Mouse (Mus musculus) embryonic facial prominence, embryonic 15.5 days (tissue): ENCODE data around the gene Treh. TPM values are rescaled to one million over a fixed set of nuclear protein-coding genes. Genes with fewer than 3 reads are reported as not detected.

ENCODE experiments used
- ATAC-seq: fragments of 200-750 bp; cut with Nextera tagmentation; 2 replicates; pipeline ENCODE4 v1.8.0; 2017; ENCODE audit warnings: low read depth, moderate TSS enrichment; ENCODE audit not compliant: insufficient number of reproducible peaks, low FRiP score, low TSS enrichment
- H3K27ac ChIP-seq: fragments of 300-500 bp; sonication (generic); replicated peaks from 2 replicates; pipeline ENCODE4 v1.5.1; 2015; ENCODE audit warnings: mild to moderate bottlenecking, inconsistent platforms
- H3K27me3 ChIP-seq: fragments of 300-500 bp; sonication (generic); 2 replicates; pipeline ENCODE4 v1.6.1; 2015; ENCODE audit warnings: inconsistent platforms
- H3K36me3 ChIP-seq: fragments of 300-500 bp; sonication (generic); 2 replicates; pipeline ENCODE4 v1.6.1; 2015; ENCODE audit warnings: mild to moderate bottlenecking, inconsistent platforms
- H3K4me1 ChIP-seq: fragments of 300-500 bp; sonication (generic); 2 replicates; pipeline ENCODE4 v1.6.1; 2015; ENCODE audit warnings: inconsistent platforms
- H3K4me2 ChIP-seq: fragments of 300-500 bp; sonication (generic); replicated peaks from 2 replicates; pipeline ENCODE4 v1.6.1; 2015; ENCODE audit warnings: mild to moderate bottlenecking, inconsistent platforms
- H3K4me3 ChIP-seq: fragments of 300-500 bp; sonication (generic); replicated peaks from 2 replicates; pipeline ENCODE4 v1.5.1; 2015; ENCODE audit warnings: mild to moderate bottlenecking, inconsistent platforms
- H3K9ac ChIP-seq: fragments of 300-500 bp; sonication (generic); 2 replicates; pipeline ENCODE4 v1.6.1; 2015; ENCODE audit warnings: inconsistent platforms
- H3K9me3 ChIP-seq: fragments of 300-500 bp; sonication (generic); replicated peaks from 2 replicates; pipeline ENCODE4 v1.6.1; 2016; ENCODE audit warnings: inconsistent platforms
- WGBS: fragments of 180-500 bp; shearing (Covaris S2); methylation state at CpG from one replicate; pipeline ENCODE4 v1.1.7; 2015; 5-methylcytosine and 5-hydroxymethylcytosine counted together
- polyA plus RNA-seq: library from polyadenylated mRNA; unstranded; fragments of >200 nt; fragmentation: Nextera tagmentation; extraction: Ambion mirVana; gene quantifications from 2 replicates; pipeline ENCODE4 v1.2.1, GENCODE M21; 2015

Treh gene
- polyA plus RNA-seq, 1 experiment from 2014 or later, result not detected

DNA sequence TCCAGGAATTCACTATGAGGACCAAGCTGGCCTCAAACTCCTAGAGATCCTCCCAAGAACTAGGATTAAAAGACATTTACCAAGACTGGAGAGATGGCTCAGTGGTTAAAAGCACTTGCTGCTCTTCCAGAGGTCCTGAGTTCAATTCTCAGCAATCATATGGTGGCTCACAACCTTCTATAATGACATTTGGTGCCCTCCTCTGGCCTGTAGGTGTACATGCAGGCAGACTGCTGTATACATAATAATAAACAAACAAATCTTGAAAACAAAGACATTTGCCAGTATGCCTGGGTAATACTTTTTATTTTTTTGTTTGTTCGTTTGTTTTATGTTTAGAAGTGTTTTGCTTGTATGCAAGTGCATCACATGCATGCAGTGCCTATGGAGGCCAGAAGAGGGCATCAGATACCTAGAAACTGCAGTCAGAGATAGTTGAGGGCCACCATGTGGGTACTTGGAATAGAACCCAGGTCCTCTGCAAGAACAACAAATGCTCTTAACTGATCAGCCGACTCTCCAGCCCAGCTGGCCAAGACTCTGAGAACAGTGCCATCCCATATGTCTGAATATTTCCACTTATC is 5.3 kb downstream of the Treh start:
- no peak overlapping the region for H3K27ac ChIP-seq
- no peaks in the 10 kb centered on the region for H3K27me3 ChIP-seq
- ATAC-seq, result no peak
- H3K36me3 ChIP-seq, result no peaks in the 10 kb centered on the region
- H3K9ac ChIP-seq, result no peak overlapping the region
- no peaks in the 10 kb centered on the region for H3K9me3 ChIP-seq
- H3K4me1 ChIP-seq, result no peaks in the 10 kb centered on the region
- H3K4me3 ChIP-seq, result no peak overlapping the region
- WGBS, result 90% methylated on average over 2 of the region's 2 CpGs
- no peak overlapping the region for H3K4me2 ChIP-seq

DNA sequence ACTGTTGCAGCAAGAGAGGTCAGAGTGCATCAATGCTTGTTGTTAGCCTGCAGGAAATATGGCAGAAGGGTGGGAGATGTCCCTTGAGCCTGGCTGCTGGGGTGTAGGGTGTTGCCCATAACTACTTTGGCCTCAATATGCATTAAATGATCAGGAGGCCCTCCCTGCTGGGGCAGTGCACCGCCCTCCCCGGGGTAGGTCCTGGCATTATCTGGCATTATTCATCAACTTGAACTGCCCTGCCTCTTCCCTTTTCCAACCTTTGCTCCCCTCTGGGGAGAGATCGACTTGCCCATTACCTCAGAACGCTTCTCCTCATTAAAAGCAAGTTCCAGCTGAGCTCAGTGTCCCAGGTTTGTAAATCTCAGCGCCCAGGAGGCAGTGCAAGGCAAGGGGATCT is 6.5 kb downstream of the Treh start:
- no peak overlapping the region for H3K27ac ChIP-seq
- no peaks in the 10 kb centered on the region for H3K36me3 ChIP-seq
- H3K4me3 ChIP-seq, result no peak overlapping the region
- H3K4me2 ChIP-seq, result no peak overlapping the region
- H3K9me3 ChIP-seq, result no peaks in the 10 kb centered on the region
- H3K27me3 ChIP-seq, result no peaks in the 10 kb centered on the region
- 70% methylated on average over 5 of the region's 5 CpGs for WGBS
- no peak overlapping the region for H3K9ac ChIP-seq
- H3K4me1 ChIP-seq, result no peaks in the 10 kb centered on the region
- ATAC-seq, result 0 out of 2 replicates have a peak, but pooled peaks have one; percentile 17

DNA sequence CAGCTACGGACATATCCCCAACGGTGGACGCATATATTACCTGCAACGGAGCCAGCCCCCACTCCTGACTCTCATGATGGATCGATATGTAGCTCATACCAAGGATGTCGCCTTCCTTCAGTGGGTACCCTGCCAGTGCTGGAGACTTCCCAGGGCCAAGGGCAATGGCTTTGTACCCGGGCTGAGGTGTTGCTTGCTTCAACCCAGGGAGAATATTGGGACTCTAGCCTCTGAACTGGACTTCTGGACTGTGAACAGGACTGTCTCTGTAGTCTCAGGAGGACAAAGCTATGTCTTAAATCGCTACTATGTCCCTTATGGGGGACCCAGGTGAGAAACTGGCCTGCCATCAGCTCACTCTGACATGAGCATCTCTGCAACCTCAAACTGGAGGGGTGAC is 10.0 kb downstream of the Treh start:
- H3K27ac ChIP-seq, result no peak overlapping the region
- no peaks in the 10 kb centered on the region for H3K4me1 ChIP-seq
- no peak overlapping the region for H3K9ac ChIP-seq
- no peak for ATAC-seq
- H3K9me3 ChIP-seq, result no peaks in the 10 kb centered on the region
- H3K36me3 ChIP-seq, result peaks cover 15% of the 10 kb centered on the region
- 86% methylated on average over 8 of the region's 8 CpGs for WGBS
- H3K4me3 ChIP-seq, result no peak overlapping the region
- H3K27me3 ChIP-seq, result no peaks in the 10 kb centered on the region
- no peak overlapping the region for H3K4me2 ChIP-seq

DNA sequence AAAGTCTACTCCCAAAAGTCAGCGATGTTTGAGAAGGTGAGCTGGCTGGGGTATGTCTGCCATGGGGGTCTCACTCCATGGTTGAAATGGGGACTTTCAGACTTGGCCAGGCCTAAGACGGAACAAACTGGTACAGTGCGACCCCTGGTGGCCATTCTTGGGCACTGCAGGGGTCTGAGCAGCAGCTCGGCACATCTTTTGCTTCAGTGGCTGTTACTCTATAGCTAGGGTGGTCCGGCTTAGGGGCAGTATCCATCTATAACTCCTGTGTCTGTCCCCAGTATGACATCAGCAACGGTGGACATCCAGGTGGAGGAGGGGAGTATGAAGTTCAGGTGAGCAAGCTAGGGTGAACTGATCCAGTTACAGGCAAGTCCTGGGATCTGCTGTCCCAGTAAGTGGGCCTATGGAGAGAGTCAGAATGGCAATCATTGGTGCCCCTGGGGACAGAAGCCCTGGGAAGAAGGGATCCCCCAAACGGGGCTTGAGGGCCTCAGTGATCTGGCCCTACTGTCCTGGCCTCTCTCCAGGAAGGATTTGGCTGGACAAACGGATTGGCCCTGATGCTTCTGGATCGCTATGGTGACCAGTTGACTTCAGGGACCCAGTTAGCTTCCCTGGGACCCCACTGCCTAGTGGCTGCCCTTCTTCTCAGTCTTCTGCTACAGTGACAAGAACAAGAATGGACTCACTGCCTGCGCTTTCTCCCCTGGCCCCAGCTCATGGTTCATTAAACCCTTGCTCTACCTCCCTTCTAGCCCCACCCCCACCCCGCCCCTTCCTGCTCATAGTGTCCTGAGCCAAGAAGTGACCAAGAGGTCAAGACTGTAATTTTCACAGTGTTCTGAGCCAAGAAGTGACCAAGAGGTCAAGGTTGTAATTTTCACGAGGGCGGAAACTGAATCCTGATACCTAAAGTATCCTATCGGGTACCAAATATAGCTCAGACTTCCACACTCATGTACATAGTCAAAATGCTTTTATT is 12.6 kb downstream of the Treh start:
- ATAC-seq, result no peak
- 36% methylated on average over 14 of the region's 14 CpGs for WGBS
- no peaks in the 10 kb centered on the region for H3K27me3 ChIP-seq
- H3K9me3 ChIP-seq, result no peaks in the 10 kb centered on the region
- H3K9ac ChIP-seq, result no peak overlapping the region
- H3K4me3 ChIP-seq, result no peak overlapping the region
- peaks cover 31% of the 10 kb centered on the region for H3K36me3 ChIP-seq
- H3K4me1 ChIP-seq, result no peaks in the 10 kb centered on the region
- H3K27ac ChIP-seq, result no peak overlapping the region
- H3K4me2 ChIP-seq, result no peak overlapping the region

DNA sequence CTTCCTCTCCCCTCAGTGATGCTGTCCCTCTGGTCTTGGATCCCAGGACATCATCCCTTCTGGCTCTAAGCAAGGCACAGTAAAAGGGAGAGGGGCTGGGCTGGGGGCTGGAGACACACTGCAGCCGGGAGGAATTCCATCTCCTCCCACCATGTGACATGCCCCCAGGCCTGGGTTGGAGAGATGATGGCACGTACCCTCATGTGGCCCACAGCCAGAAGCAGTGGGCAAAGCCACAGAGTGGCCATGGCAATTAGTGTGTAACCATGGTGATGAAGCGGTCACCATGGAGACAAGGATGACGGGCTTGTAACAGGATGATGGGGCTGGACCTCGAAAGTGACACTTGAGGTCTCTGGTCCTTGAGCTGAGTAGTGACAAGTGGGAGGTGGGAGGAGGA is 13.6 kb downstream of the Treh start:
- Histone ChIP-seq H3K36me3 (peaks cover 40% of the 10 kb centered on the region), H3K4me2 (no peak overlapping the region)
- WGBS, result 47% methylated on average over 5 of the region's 5 CpGs

DNA sequence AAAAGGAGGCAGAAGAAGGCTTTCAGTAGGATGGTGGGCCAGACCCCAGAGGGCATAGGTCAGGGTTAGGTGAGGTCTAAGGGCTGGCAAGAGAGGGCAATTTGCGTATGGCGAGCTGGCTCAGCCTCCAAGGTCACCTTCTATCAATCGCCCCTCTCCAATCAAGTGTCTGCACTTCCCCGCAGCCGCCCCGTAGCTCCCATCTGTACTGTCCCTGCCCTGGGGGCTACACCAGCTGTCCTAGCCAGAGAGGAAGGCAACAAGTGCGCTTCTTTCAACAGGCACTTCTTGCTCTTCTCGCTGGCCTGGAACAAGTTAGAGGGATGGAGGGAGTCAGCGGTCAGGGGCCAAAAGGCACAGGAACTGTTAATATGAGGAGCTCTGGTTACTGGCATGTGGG is 15.0 kb downstream of the Treh start:
- peaks cover 17% of the 10 kb centered on the region; the same call in 1 of the 2 replicates for H3K4me1 ChIP-seq

More for the DNA sequence above, 13.6 kb downstream of the Treh start:
- no peaks in the 10 kb centered on the region for H3K9me3 ChIP-seq
- no peaks in the 10 kb centered on the region for H3K27me3 ChIP-seq
- no peak overlapping the region for H3K9ac ChIP-seq
- no peak for ATAC-seq
- no peak overlapping the region for H3K27ac ChIP-seq
- H3K4me1 ChIP-seq, result peaks cover 7% of the 10 kb centered on the region; the same call in 1 of the 2 replicates
- H3K4me3 ChIP-seq, result no peak overlapping the region

DNA sequence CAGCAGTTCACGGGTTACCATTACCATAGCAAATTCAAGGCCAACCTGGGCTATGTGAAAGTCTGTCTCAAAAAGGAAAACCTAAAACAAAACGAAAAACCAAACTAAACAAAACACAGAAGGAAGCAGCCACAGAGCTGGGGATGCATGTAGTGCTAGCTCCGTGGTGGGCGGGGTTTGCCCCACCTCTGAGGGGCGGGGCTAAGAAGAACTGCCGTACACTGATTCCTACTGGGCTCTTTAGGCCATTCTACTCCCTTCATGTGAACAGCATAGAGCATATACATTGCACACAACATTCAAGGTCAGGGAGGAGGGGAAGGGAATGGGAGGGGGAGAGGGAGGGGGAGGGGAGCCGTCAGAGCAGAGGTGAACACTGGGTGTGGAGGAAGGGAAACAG is 17.6 kb downstream of the Treh start:
- no peak overlapping the region for H3K27ac ChIP-seq
- no peak overlapping the region for H3K9ac ChIP-seq
- H3K4me1 ChIP-seq, result peaks cover 17% of the 10 kb centered on the region; the same call in 1 of the 2 replicates
- H3K27me3 ChIP-seq, result no peaks in the 10 kb centered on the region
- peaks cover 78% of the 10 kb centered on the region for H3K36me3 ChIP-seq
- WGBS, result 47% methylated on average over 7 of the region's 7 CpGs
- H3K4me2 ChIP-seq, result no peak overlapping the region
- H3K4me3 ChIP-seq, result no peak overlapping the region
- H3K9me3 ChIP-seq, result no peaks in the 10 kb centered on the region
- ATAC-seq, result no peak

More for the DNA sequence above, 15.0 kb downstream of the Treh start:
- 56% methylated on average over 9 of the region's 9 CpGs for WGBS
- peaks cover 51% of the 10 kb centered on the region for H3K36me3 ChIP-seq
- H3K4me2 ChIP-seq, result no peak overlapping the region
- H3K27me3 ChIP-seq, result no peaks in the 10 kb centered on the region
- no peaks in the 10 kb centered on the region for H3K9me3 ChIP-seq
- no peak overlapping the region for H3K9ac ChIP-seq
- no peak overlapping the region for H3K27ac ChIP-seq
- no peak overlapping the region for H3K4me3 ChIP-seq
- ATAC-seq, result no peak

DNA sequence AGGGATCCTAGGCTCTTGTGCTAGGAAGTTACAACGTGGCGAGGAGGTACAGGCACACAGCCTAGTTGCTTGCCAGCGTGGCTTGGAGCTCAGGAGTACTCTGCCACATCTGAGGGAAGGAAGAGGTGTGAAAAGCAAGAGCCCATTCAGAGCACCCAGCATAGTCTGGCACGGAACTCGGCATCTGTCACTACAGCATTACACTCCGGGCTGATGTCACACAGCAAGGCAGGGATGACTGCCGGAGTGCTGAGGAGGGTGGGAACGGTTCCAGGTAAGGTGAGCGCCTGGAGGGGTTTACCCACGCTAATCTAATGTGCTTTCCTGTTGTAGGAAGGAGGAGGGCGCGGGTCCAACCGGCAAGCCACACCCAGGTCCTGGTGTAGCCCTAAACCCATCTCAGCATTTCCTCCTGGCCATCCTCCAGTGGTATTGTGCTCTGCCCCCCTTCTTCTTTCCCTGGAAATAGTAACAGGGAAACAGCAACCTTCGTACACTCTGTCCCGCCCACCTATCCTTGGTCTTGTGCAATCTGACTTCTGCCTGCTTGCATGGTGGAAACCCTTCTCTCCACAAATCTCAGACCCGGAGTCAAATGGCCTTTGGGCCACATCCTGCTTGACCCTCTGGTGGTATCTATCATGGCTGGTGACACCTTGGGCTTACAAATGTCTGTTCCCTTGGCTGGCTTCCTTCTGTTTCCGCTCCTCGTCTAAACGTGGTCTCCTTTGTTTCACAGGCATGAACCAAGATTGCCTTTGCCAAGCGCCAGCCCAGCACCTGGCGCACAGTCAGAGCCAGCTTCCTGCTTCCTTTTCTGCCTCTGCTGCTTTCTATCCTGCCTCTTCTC is 18.9 kb downstream of the Treh start:
- H3K36me3 ChIP-seq, result peaks cover 86% of the 10 kb centered on the region
- H3K4me2 ChIP-seq, result no peak overlapping the region
- peak; percentile 20 for ATAC-seq
- peak overlapping the region; percentile 72 for H3K27ac ChIP-seq
- WGBS, result 65% methylated on average over 21 of the region's 21 CpGs
- H3K27me3 ChIP-seq, result no peaks in the 10 kb centered on the region
- H3K4me1 ChIP-seq, result peaks cover 17% of the 10 kb centered on the region; the same call in 1 of the 2 replicates
- no peaks in the 10 kb centered on the region for H3K9me3 ChIP-seq
- H3K9ac ChIP-seq, result no peak overlapping the region
- H3K4me3 ChIP-seq, result no peak overlapping the region

DNA sequence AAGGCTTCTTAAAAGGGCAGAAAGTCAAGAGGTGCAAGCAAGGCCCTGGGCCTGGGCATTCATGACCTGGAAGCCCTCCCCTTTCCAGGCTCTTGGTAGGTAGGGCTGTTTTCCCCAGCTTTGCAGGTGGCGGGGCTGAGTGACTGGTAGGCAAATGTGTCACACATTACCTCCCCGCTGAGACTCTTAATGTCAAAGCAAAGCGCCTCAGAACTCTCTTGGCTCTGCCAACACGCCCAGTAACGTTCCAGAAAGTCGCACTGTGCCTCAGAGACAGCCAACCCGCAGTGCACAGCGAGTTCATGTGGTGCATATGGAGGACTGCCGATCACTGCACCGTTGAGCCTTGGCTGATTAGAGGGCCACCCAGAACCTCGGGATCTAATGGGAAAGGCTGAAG is 20.0 kb downstream of the Treh start:
- Histone ChIP-seq H3K9ac (no peak overlapping the region), H3K4me1 (peaks cover 17% of the 10 kb centered on the region; the same call in 1 of the 2 replicates), H3K4me3 (no peak overlapping the region), H3K36me3 (peaks cover 86% of the 10 kb centered on the region), H3K27ac (no peak overlapping the region), H3K9me3 (no peaks in the 10 kb centered on the region), H3K4me2 (no peak overlapping the region), H3K27me3 (no peaks in the 10 kb centered on the region)
- 83% methylated on average over 11 of the region's 11 CpGs for WGBS
- no peak for ATAC-seq

DNA sequence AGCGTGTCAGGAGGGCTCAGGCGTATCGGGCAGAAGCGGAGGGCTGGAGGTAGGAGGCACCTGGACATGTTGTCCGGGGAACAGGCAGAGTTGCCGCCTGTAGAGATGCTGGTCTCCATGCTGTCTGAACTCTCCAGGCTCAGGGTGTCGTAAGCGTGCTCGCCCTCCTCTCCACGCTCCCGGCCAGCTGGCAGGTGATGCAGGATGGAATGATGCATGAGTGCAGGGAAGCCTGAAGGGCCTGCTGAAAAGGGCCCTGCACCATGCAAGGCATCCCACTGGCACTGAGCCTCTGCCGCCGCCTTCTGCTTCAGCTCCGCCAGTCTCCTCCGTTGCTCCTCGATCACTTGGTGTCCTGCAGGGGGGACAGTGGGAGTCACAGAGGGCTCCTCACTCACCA is 24.8 kb downstream of the Treh start:
- Histone ChIP-seq H3K9me3 (no peaks in the 10 kb centered on the region), H3K27ac (no peak overlapping the region), H3K4me1 (no peaks in the 10 kb centered on the region), H3K4me3 (no peak overlapping the region), H3K4me2 (no peak overlapping the region), H3K36me3 (peaks cover 98% of the 10 kb centered on the region), H3K27me3 (no peaks in the 10 kb centered on the region), H3K9ac (no peak overlapping the region)
- 94% methylated on average over 16 of the region's 16 CpGs for WGBS
- no peak for ATAC-seq

DNA sequence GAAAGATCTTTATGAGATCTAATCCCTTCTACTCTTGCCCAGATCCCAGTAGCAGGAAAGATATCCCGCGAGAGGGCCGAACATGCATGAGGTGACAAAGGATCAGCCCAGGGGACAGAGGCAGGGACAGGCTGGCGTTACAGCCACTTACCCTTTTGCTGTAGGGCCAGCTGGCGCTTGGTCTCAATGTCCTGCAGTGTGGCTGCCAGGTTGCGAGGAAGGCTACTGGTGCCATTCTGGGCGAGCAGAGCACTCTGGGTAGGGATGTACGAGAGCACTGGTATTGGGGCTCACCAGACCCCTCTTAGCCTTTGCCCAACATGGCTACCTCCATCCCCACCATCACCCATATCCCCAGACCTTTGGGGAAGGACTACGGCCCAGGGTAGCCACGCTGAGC is 26.2 kb downstream of the Treh start:
- no peaks in the 10 kb centered on the region for H3K27me3 ChIP-seq
- H3K4me1 ChIP-seq, result no peaks in the 10 kb centered on the region
- H3K9me3 ChIP-seq, result no peaks in the 10 kb centered on the region
- H3K36me3 ChIP-seq, result peaks cover 98% of the 10 kb centered on the region
- H3K4me3 ChIP-seq, result no peak overlapping the region
- H3K4me2 ChIP-seq, result no peak overlapping the region
- no peak overlapping the region for H3K9ac ChIP-seq
- no peak for ATAC-seq
- H3K27ac ChIP-seq, result no peak overlapping the region
- 89% methylated on average over 10 of the region's 10 CpGs for WGBS
